Mouse (Mus musculus) thymus, adult 2 months (tissue): Measurements from ENCODE around the gene Nppa.

Experiments used
- CTCF ChIP-seq: fragments of 200-500 bp; IDR thresholded peaks from 2 replicates; pipeline ENCODE4 v1.5.1; 2012; ENCODE audit warnings: mild to moderate bottlenecking, control low read depth, low read length, moderate library complexity, borderline replicate concordance; ENCODE audit not compliant: control insufficient read depth, poor library complexity, insufficient read depth; ENCODE audit errors: extremely low read depth
- POLR2A ChIP-seq: fragments of 200-500 bp; IDR thresholded peaks from 2 replicates; pipeline ENCODE4 v1.6.1; 2012; ENCODE audit warnings: mild to moderate bottlenecking, low read length, control low read depth, moderate library complexity; ENCODE audit not compliant: control insufficient read depth, poor library complexity, insufficient read depth; ENCODE audit errors: extremely low read depth

DNA sequence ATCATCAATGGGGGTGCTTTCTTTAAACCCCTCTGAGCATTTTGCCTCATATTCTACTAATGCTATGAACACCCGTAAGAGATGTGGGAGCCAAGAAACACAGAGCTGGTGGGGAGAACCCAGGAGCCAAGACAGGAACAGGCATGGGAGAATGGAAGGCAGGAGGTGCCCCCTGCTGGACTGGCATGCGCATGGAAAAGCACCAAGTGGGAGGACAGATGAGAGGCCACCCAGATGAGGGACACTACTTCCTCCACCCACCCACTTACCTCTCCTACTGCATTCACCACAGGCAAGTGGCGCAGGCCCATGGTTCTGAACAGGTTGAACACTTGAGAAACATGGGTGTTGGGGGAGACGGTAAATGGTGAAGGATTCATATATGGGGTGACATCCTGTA is 7.9 kb downstream of the Nppa start:
- TF ChIP-seq POLR2A (no peak), CTCF (peak; percentile 19; the same call in 1 of the 2 replicates)
